Mouse (Mus musculus) limb, embryonic 11.5 days (tissue): ENCODE data around the gene Zfp646. TPM values are rescaled to one million over a fixed set of nuclear protein-coding genes. Genes with fewer than 3 reads are reported as not detected.
"Not testable (repeated sequence)": the region's sequence is repeated elsewhere in the genome, so short reads cannot be mapped to it uniquely, and the experiment has no call there.

Experiments
- ATAC-seq: fragments of 200-750 bp; cut with Nextera tagmentation; 2 replicates; pipeline ENCODE4 v1.8.0; 2017; ENCODE audit warnings: low read depth; ENCODE audit not compliant: insufficient number of reproducible peaks, low FRiP score, low TSS enrichment
- DNase-seq: peaks from one replicate; pipeline ENCODE4 v3.0.0-alpha.2; 2015; ENCODE audit warnings: low spot score
- H3K27ac ChIP-seq: fragments of 300-500 bp; sonication (generic); replicated peaks from 2 replicates; pipeline ENCODE4 v1.5.1; 2014; ENCODE audit warnings: low read depth, mild to moderate bottlenecking, low read length
- H3K27me3 ChIP-seq: fragments of 300-500 bp; sonication (generic); 2 replicates; pipeline ENCODE4 v1.6.1; 2014; ENCODE audit warnings: mild to moderate bottlenecking, low read length, mixed read lengths; ENCODE audit not compliant: control insufficient read depth, insufficient read depth
- H3K36me3 ChIP-seq: fragments of 300-500 bp; sonication (generic); 2 replicates; pipeline ENCODE4 v1.6.1; 2014; ENCODE audit warnings: mild to moderate bottlenecking, low read length, moderate library complexity, mixed read lengths; ENCODE audit not compliant: control insufficient read depth, insufficient read depth
- H3K4me1 ChIP-seq: fragments of 300-500 bp; sonication (generic); 2 replicates; pipeline ENCODE4 v1.6.1; 2014; ENCODE audit warnings: low read length, mixed read lengths; ENCODE audit not compliant: control insufficient read depth, insufficient read depth
- H3K4me2 ChIP-seq: fragments of 300-500 bp; sonication (generic); 2 replicates; pipeline ENCODE4 v1.6.1; 2014; ENCODE audit warnings: low read depth, mild to moderate bottlenecking, moderate library complexity; ENCODE audit not compliant: severe bottlenecking
- H3K4me3 ChIP-seq: fragments of 300-500 bp; sonication (generic); 2 replicates; pipeline ENCODE4 v1.5.1; 2014; ENCODE audit warnings: low read depth, low read length
- H3K9ac ChIP-seq: fragments of 300-500 bp; sonication (generic); 2 replicates; pipeline ENCODE4 v1.6.1; 2014; ENCODE audit warnings: mild to moderate bottlenecking, low read length
- H3K9me3 ChIP-seq: fragments of 300-500 bp; sonication (generic); 2 replicates; pipeline ENCODE4 v1.6.1; 2016; ENCODE audit warnings: low read length; ENCODE audit not compliant: control insufficient read depth
- WGBS: fragments of 180-500 bp; shearing (Covaris S2); extraction: QIAGEN DNeasy Blood & Tissue Kit; methylation state at CpG from one replicate; pipeline ENCODE4 v1.1.7; 2014; 5-methylcytosine and 5-hydroxymethylcytosine counted together
- polyA plus RNA-seq: library from polyadenylated mRNA; unstranded; fragments of >200 nt; fragmentation: Nextera tagmentation; extraction: Ambion mirVana; gene quantifications from 2 replicates; pipeline ENCODE4 v1.2.1, GENCODE M21; 2014

The Zfp646 gene
- polyA plus RNA-seq, 1 experiment from 2014 or later: 15.8 TPM

GRCm38 (mm10) chr7:127888821-127889220 lies 12.8 kb downstream of the Zfp646 start:
- H3K4me1 ChIP-seq: no peaks in the 10 kb centered on the region
- no peak overlapping the region for H3K4me2 ChIP-seq
- DNase-seq: no peak
- 93% methylated on average over 3 of the region's 3 CpGs for WGBS
- no peak for ATAC-seq
- no peaks in the 10 kb centered on the region for H3K9me3 ChIP-seq
- H3K27ac ChIP-seq: no peak overlapping the region
- H3K27me3 ChIP-seq: no peaks in the 10 kb centered on the region
- H3K9ac ChIP-seq: no peak overlapping the region
- H3K4me3 ChIP-seq: no peak overlapping the region
- peaks cover 29% of the 10 kb centered on the region for H3K36me3 ChIP-seq

GRCm38 (mm10) chr7:127890798-127891197 lies 14.8 kb downstream of the Zfp646 start, which contains the start of gene Prss53:
Prss53 (minus strand) TSS chr7:127890970.
- 27% methylated on average over 4 of the region's 4 CpGs for WGBS
- H3K4me1 ChIP-seq: 0 out of 2 replicates have a peak, but pooled peaks cover 5% of the 10 kb centered on the region
- H3K4me3 ChIP-seq: no peak within 1 kb of the TSS
- no peaks in the 10 kb centered on the region for H3K9me3 ChIP-seq
- DNase-seq (no peak), ATAC-seq (no peak)
- peaks cover 22% of the 10 kb centered on the region for H3K36me3 ChIP-seq
- no peak within 1 kb of the TSS for H3K9ac ChIP-seq
- no peaks in the 10 kb centered on the region for H3K27me3 ChIP-seq
- H3K4me2 ChIP-seq: no peak within 1 kb of the TSS
- H3K27ac ChIP-seq: no peak within 1 kb of the TSS

GRCm38 (mm10) chr7:127894480-127894879 lies 18.5 kb downstream of the Zfp646 start:
- Histone ChIP-seq H3K4me2 (peak overlapping the region; percentile 73), H3K4me3 (peak overlapping the region; percentile 45; the same call in 1 of the 2 replicates), H3K27me3 (no peaks in the 10 kb centered on the region), H3K9me3 (no peaks in the 10 kb centered on the region), H3K27ac (no peak overlapping the region), H3K9ac (no peak overlapping the region; the same call in 1 of the 2 replicates), H3K36me3 (peaks cover 7% of the 10 kb centered on the region; the same call in 1 of the 2 replicates), H3K4me1 (0 out of 2 replicates have a peak, but pooled peaks cover 5% of the 10 kb centered on the region)
- DNase-seq (no peak), ATAC-seq (no peak)
- 85% methylated on average over 5 of the region's 5 CpGs for WGBS

- 0 out of 2 replicates have a peak, but pooled peaks cover 5% of the 10 kb centered on the region for H3K4me1 ChIP-seq
- H3K36me3 ChIP-seq: peaks cover 4% of the 10 kb centered on the region; the same call in 1 of the 2 replicates
- H3K27me3 ChIP-seq: no peaks in the 10 kb centered on the region
- DNase-seq: peak; percentile 95
- H3K4me2 ChIP-seq: peak within 1 kb of the TSS; percentile 73
- H3K27ac ChIP-seq: no peak within 1 kb of the TSS; the same call in 1 of the 2 replicates
- no peaks in the 10 kb centered on the region for H3K9me3 ChIP-seq
- WGBS: under 1% methylated on average over 26 of the region's 26 CpGs
- ATAC-seq: peak; percentile 96
- peak within 1 kb of the TSS; percentile 61 for H3K9ac ChIP-seq
- H3K4me3 ChIP-seq: peak within 1 kb of the TSS; percentile 45
These were observed 19.4 kb downstream of the Zfp646 start, which contains the start of the genes Gm21974 and Vkorc1 for GRCm38 (mm10) chr7:127895442-127895841. Gm21974 (minus strand) TSS chr7:127895454. Vkorc1 (minus strand) TSS chr7:127895617.

GRCm38 (mm10) chr7:127895891-127896290 lies 19.9 kb downstream of the Zfp646 start:
- H3K4me1 ChIP-seq, H3K27me3 ChIP-seq, H3K27ac ChIP-seq, H3K9me3 ChIP-seq, DNase-seq, H3K36me3 ChIP-seq, H3K9ac ChIP-seq: not testable (repeated sequence)
- ATAC-seq: peak; percentile 18; the same call in 1 of the 2 replicates
- peak overlapping the region; percentile 45; the same call in 1 of the 2 replicates for H3K4me3 ChIP-seq
- H3K4me2 ChIP-seq: peak overlapping the region; percentile 73; the same call in 1 of the 2 replicates
- WGBS: 65% methylated on average over 7 of the region's 7 CpGs

GRCm38 (mm10) chr7:127896384-127896783 lies 20.4 kb downstream of the Zfp646 start:
- no peaks in the 10 kb centered on the region; the same call in 1 of the 2 replicates for H3K36me3 ChIP-seq
- no peak overlapping the region for H3K27ac ChIP-seq
- ATAC-seq (no peak), DNase-seq (peak; percentile 66)
- no peaks in the 10 kb centered on the region for H3K27me3 ChIP-seq
- WGBS: 57% methylated on average over 13 of the region's 13 CpGs
- no peak overlapping the region for H3K4me2 ChIP-seq
- H3K4me1 ChIP-seq: 0 out of 2 replicates have a peak, but pooled peaks cover 5% of the 10 kb centered on the region
- H3K9ac ChIP-seq: no peak overlapping the region
- no peak overlapping the region for H3K4me3 ChIP-seq
- H3K9me3 ChIP-seq: no peaks in the 10 kb centered on the region

- H3K9ac ChIP-seq: no peak overlapping the region
- H3K4me2 ChIP-seq: no peak overlapping the region
- no peak for ATAC-seq
- no peak overlapping the region for H3K27ac ChIP-seq
- H3K9me3 ChIP-seq: no peaks in the 10 kb centered on the region
- no peaks in the 10 kb centered on the region; the same call in 1 of the 2 replicates for H3K36me3 ChIP-seq
- WGBS: 91% methylated on average over 7 of the region's 7 CpGs
- H3K4me1 ChIP-seq: 0 out of 2 replicates have a peak, but pooled peaks cover 5% of the 10 kb centered on the region
- DNase-seq: no peak
- H3K27me3 ChIP-seq: no peaks in the 10 kb centered on the region
- H3K4me3 ChIP-seq: no peak overlapping the region
These were observed 21.5 kb downstream of the Zfp646 start for GRCm38 (mm10) chr7:127897542-127897941.

GRCm38 (mm10) chr7:127898179-127898956 lies 22.3 kb downstream of the Zfp646 start:
- WGBS: 36% methylated on average over 10 of the region's 10 CpGs
- H3K4me2 ChIP-seq: no peak overlapping the region
- H3K9me3 ChIP-seq: no peaks in the 10 kb centered on the region
- H3K4me1 ChIP-seq: 0 out of 2 replicates have a peak, but pooled peaks cover 5% of the 10 kb centered on the region
- H3K27ac ChIP-seq: no peak overlapping the region
- no peaks in the 10 kb centered on the region for H3K27me3 ChIP-seq
- DNase-seq: no peak
- no peak for ATAC-seq
- H3K9ac ChIP-seq: no peak overlapping the region
- H3K36me3 ChIP-seq: no peaks in the 10 kb centered on the region; the same call in 1 of the 2 replicates
- no peak overlapping the region for H3K4me3 ChIP-seq
